Mouse (Mus musculus): Measurements from ENCODE around the gene Snx13. TPM values are rescaled to one million over a fixed set of nuclear protein-coding genes. Genes with fewer than 3 reads are reported as not detected.

Snx13 gene
- polyA plus RNA-seq, 1 experiment from 2014 or later, result 23.5 TPM

- Histone ChIP-seq H3K36me3 (ENCODE audit: control insufficient read depth, insufficient read depth, low read length) (no peaks in the 10 kb centered on the region), H3K4me1 (ENCODE audit: control insufficient read depth, insufficient read depth, low read length) (no peaks in the 10 kb centered on the region), H3K4me3 (ENCODE audit: low read length) (no peak overlapping the region), H3K4me2 (replicated peaks; ENCODE audit: low read depth, low read length) (no peak overlapping the region), H3K27me3 (ENCODE audit: control insufficient read depth, insufficient read depth, low read length) (no peaks in the 10 kb centered on the region), H3K27ac (ENCODE audit: low read depth, low read length) (no peak overlapping the region; the same call in 1 of the 2 replicates), H3K9ac (ENCODE audit: low read depth, low read length) (no peak overlapping the region), H3K9me3 (ENCODE audit: control insufficient read depth, low read length) (no peaks in the 10 kb centered on the region)
- 72% methylated on average over 5 of the region's 5 CpGs for WGBS
- no peak for ATAC-seq (ENCODE audit: low FRiP score, low TSS enrichment)
Measured at GRCm38 (mm10) chr12:35039571-35039936, 7.4 kb upstream of the Snx13 start.

GRCm38 (mm10) chr12:35041964-35042363, 5.0 kb upstream of the Snx13 start:
- no peaks in the 10 kb centered on the region for H3K4me1 ChIP-seq (ENCODE audit: control insufficient read depth, insufficient read depth, low read length)
- no peaks in the 10 kb centered on the region for H3K36me3 ChIP-seq (ENCODE audit: control insufficient read depth, insufficient read depth, low read length)
- no peaks in the 10 kb centered on the region for H3K9me3 ChIP-seq (ENCODE audit: control insufficient read depth, low read length)
- 73% methylated on average over 8 of the region's 8 CpGs for WGBS
- H3K4me2 ChIP-seq (replicated peaks; ENCODE audit: low read depth, low read length), result no peak overlapping the region
- no peak overlapping the region for H3K9ac ChIP-seq (ENCODE audit: low read depth, low read length)
- ATAC-seq (ENCODE audit: low FRiP score, low TSS enrichment), result no peak
- H3K27me3 ChIP-seq (ENCODE audit: control insufficient read depth, insufficient read depth, low read length), result no peaks in the 10 kb centered on the region
- no peak overlapping the region for H3K27ac ChIP-seq (ENCODE audit: low read depth, low read length)
- H3K4me3 ChIP-seq (ENCODE audit: low read length), result no peak overlapping the region

GRCm38 (mm10) chr12:35046310-35046998, 532 bp upstream of the Snx13 start:
- Histone ChIP-seq H3K27me3 (ENCODE audit: control insufficient read depth, insufficient read depth, low read length) (no peaks in the 10 kb centered on the region), H3K9me3 (ENCODE audit: control insufficient read depth, low read length) (no peaks in the 10 kb centered on the region), H3K36me3 (ENCODE audit: control insufficient read depth, insufficient read depth, low read length) (no peaks in the 10 kb centered on the region), H3K4me3 (ENCODE audit: low read length) (peak overlapping the region; percentile 96), H3K4me2 (replicated peaks; ENCODE audit: low read depth, low read length) (peak overlapping the region; percentile 61), H3K9ac (ENCODE audit: low read depth, low read length) (peak overlapping the region; percentile 94), H3K27ac (ENCODE audit: low read depth, low read length) (peak overlapping the region; percentile 91), H3K4me1 (ENCODE audit: control insufficient read depth, insufficient read depth, low read length) (0 out of 2 replicates have a peak, but pooled peaks cover 4% of the 10 kb centered on the region)
- under 1% methylated on average over 36 of the region's 36 CpGs for WGBS
- ATAC-seq (ENCODE audit: low FRiP score, low TSS enrichment), result peak; percentile 87

- no peaks in the 10 kb centered on the region for H3K9me3 ChIP-seq (ENCODE audit: control insufficient read depth, low read length)
- H3K27me3 ChIP-seq (ENCODE audit: control insufficient read depth, insufficient read depth, low read length), result no peaks in the 10 kb centered on the region
- peak overlapping the region; percentile 94 for H3K9ac ChIP-seq (ENCODE audit: low read depth, low read length)
- 0 out of 2 replicates have a peak, but pooled peaks cover 4% of the 10 kb centered on the region for H3K4me1 ChIP-seq (ENCODE audit: control insufficient read depth, insufficient read depth, low read length)
- no peaks in the 10 kb centered on the region for H3K36me3 ChIP-seq (ENCODE audit: control insufficient read depth, insufficient read depth, low read length)
- H3K4me2 ChIP-seq (replicated peaks; ENCODE audit: low read depth, low read length), result peak overlapping the region; percentile 61
- H3K4me3 ChIP-seq (ENCODE audit: low read length), result peak overlapping the region; percentile 96
- ATAC-seq (ENCODE audit: low FRiP score, low TSS enrichment), result peak; percentile 83
- WGBS, result under 1% methylated on average over 65 of the region's 65 CpGs
- peak overlapping the region; percentile 91 for H3K27ac ChIP-seq (ENCODE audit: low read depth, low read length)
Measured at GRCm38 (mm10) chr12:35047320-35048225, 587 bp downstream of the Snx13 start.

GRCm38 (mm10) chr12:35048891-35049290, 1.9 kb downstream of the Snx13 start:
- Histone ChIP-seq H3K4me1 (ENCODE audit: control insufficient read depth, insufficient read depth, low read length) (0 out of 2 replicates have a peak, but pooled peaks cover 4% of the 10 kb centered on the region), H3K36me3 (ENCODE audit: control insufficient read depth, insufficient read depth, low read length) (no peaks in the 10 kb centered on the region), H3K27ac (ENCODE audit: low read depth, low read length) (no peak overlapping the region), H3K4me2 (replicated peaks; ENCODE audit: low read depth, low read length) (no peak overlapping the region; the same call in 1 of the 2 replicates), H3K9me3 (ENCODE audit: control insufficient read depth, low read length) (no peaks in the 10 kb centered on the region), H3K27me3 (ENCODE audit: control insufficient read depth, insufficient read depth, low read length) (no peaks in the 10 kb centered on the region), H3K9ac (ENCODE audit: low read depth, low read length) (no peak overlapping the region), H3K4me3 (ENCODE audit: low read length) (no peak overlapping the region)
- 86% methylated on average over 3 of the region's 3 CpGs for WGBS
- ATAC-seq (ENCODE audit: low FRiP score, low TSS enrichment), result no peak

GRCm38 (mm10) chr12:35050501-35050900, 3.5 kb downstream of the Snx13 start:
- no peak for ATAC-seq (ENCODE audit: low FRiP score, low TSS enrichment)
- 89% methylated on average over 3 of the region's 3 CpGs for WGBS
- Histone ChIP-seq H3K4me3 (ENCODE audit: low read length) (no peak overlapping the region), H3K4me1 (ENCODE audit: control insufficient read depth, insufficient read depth, low read length) (0 out of 2 replicates have a peak, but pooled peaks cover 4% of the 10 kb centered on the region), H3K9me3 (ENCODE audit: control insufficient read depth, low read length) (no peaks in the 10 kb centered on the region), H3K36me3 (ENCODE audit: control insufficient read depth, insufficient read depth, low read length) (no peaks in the 10 kb centered on the region), H3K27me3 (ENCODE audit: control insufficient read depth, insufficient read depth, low read length) (no peaks in the 10 kb centered on the region), H3K4me2 (replicated peaks; ENCODE audit: low read depth, low read length) (no peak overlapping the region), H3K9ac (ENCODE audit: low read depth, low read length) (no peak overlapping the region), H3K27ac (ENCODE audit: low read depth, low read length) (no peak overlapping the region)

GRCm38 (mm10) chr12:35050964-35051758, 4.2 kb downstream of the Snx13 start:
- no peak overlapping the region for H3K9ac ChIP-seq (ENCODE audit: low read depth, low read length)
- H3K4me2 ChIP-seq (replicated peaks; ENCODE audit: low read depth, low read length), result no peak overlapping the region
- no peaks in the 10 kb centered on the region for H3K36me3 ChIP-seq (ENCODE audit: control insufficient read depth, insufficient read depth, low read length)
- no peak for ATAC-seq (ENCODE audit: low FRiP score, low TSS enrichment)
- no peak overlapping the region for H3K4me3 ChIP-seq (ENCODE audit: low read length)
- H3K27me3 ChIP-seq (ENCODE audit: control insufficient read depth, insufficient read depth, low read length), result no peaks in the 10 kb centered on the region
- H3K9me3 ChIP-seq (ENCODE audit: control insufficient read depth, low read length), result no peaks in the 10 kb centered on the region
- no peak overlapping the region for H3K27ac ChIP-seq (ENCODE audit: low read depth, low read length)
- WGBS, result 72% methylated on average over 7 of the region's 7 CpGs
- H3K4me1 ChIP-seq (ENCODE audit: control insufficient read depth, insufficient read depth, low read length), result 0 out of 2 replicates have a peak, but pooled peaks cover 4% of the 10 kb centered on the region

- ATAC-seq (ENCODE audit: low FRiP score, low TSS enrichment), result no peak
- 89% methylated on average over 6 of the region's 6 CpGs for WGBS
- no peaks in the 10 kb centered on the region for H3K9me3 ChIP-seq (ENCODE audit: control insufficient read depth, low read length)
Measured at GRCm38 (mm10) chr12:35054420-35054819, 7.4 kb downstream of the Snx13 start.

More at GRCm38 (mm10) chr12:35054420-35054819, 7.4 kb downstream of the Snx13 start:
- Histone ChIP-seq H3K4me2 (replicated peaks; ENCODE audit: low read depth, low read length) (no peak overlapping the region), H3K27ac (ENCODE audit: low read depth, low read length) (no peak overlapping the region), H3K27me3 (ENCODE audit: control insufficient read depth, insufficient read depth, low read length) (no peaks in the 10 kb centered on the region), H3K9ac (ENCODE audit: low read depth, low read length) (no peak overlapping the region), H3K4me3 (ENCODE audit: low read length) (no peak overlapping the region), H3K4me1 (ENCODE audit: control insufficient read depth, insufficient read depth, low read length) (no peaks in the 10 kb centered on the region), H3K36me3 (ENCODE audit: control insufficient read depth, insufficient read depth, low read length) (no peaks in the 10 kb centered on the region)
